Mouse (Mus musculus) lung, adult 2 months (tissue): Measurements from ENCODE around the gene Evc.

Experiments
- CTCF ChIP-seq: fragments of 200-500 bp; IDR thresholded peaks from 2 replicates; pipeline ENCODE4 v1.5.1; 2011; ENCODE audit warnings: mild to moderate bottlenecking, low read length, control low read depth; ENCODE audit not compliant: insufficient read depth
- POLR2A ChIP-seq: fragments of 200-500 bp; IDR thresholded peaks from 2 replicates; pipeline ENCODE4 v1.6.1; 2011; ENCODE audit warnings: low read depth, mild to moderate bottlenecking, control low read depth, low read length, borderline replicate concordance; ENCODE audit errors: extremely low read depth

GRCm38 (mm10) chr5:37326675-37327074, 10.0 kb downstream of the Evc start:
- no peak for TF ChIP-seq CTCF
- no peak for TF ChIP-seq POLR2A
